ENCODE assay signal across 8 mouse cellular contexts in genomic region chr6:50312647-50313046, GRCm38 (mm10). TPM values are rescaled to one million over a fixed set of nuclear protein-coding genes. Genes with fewer than 3 reads are reported as not detected.
DNase-seq lines count a peak whose midpoint lies in the region; ATAC-seq and TF ChIP-seq lines count a peak whose summit lies in the region.

No protein-coding gene starts in this region.

- H3K9me3 ChIP-seq in hindbrain, embryonic 14.5 days (ENCODE audit: control insufficient read depth, low read length): no peaks in the 10 kb centered on the region

- in situ Hi-C loops in Patski (cut with MboI; ENCODE audit: low pct_unique_long_range_greater_than_20kb): loop anchor here (5.0 kb wide), 1 partner anchor 225 kb away; no protein-coding TSS in a partner anchor

- H3K4me3 ChIP-seq in hindbrain, embryonic 14.5 days (replicated peaks; ENCODE audit: low read length): no peak overlapping the region

- no peaks in the 10 kb centered on the region for H3K36me3 ChIP-seq in hindbrain, embryonic 14.5 days (replicated peaks; ENCODE audit: control insufficient read depth, insufficient read depth)

- DNase-seq in Patski (ENCODE audit: low read depth, low spot score): peak; percentile 19
- DNase-seq in cerebellum, adult 9-11 months: peak; percentile 83
- peak; percentile 31 to 67 for DNase-seq in frontal cortex, postnatal 10 days (ENCODE audit: low spot score in 2 of 2)
- peak; percentile 82 for DNase-seq in hindbrain, embryonic 14.5 days (ENCODE audit: low spot score)
- DNase-seq in layer of hippocampus, postnatal 14 days (ENCODE audit: low spot score in 2 of 2): peak; percentile 67 to 72
- DNase-seq in lung, postnatal 4 days: peak; percentile 67 to 83
- peak; percentile 77 to 86 for DNase-seq in right cerebral cortex, adult 2 months (ENCODE audit: low spot score in 2 of 2)
- DNase-seq in urinary bladder, adult 2 months (ENCODE audit: low spot score): peak; percentile 44

- CTCF ChIA-PET in Patski (lab: Charles Lee): interaction anchor here (0.7 to 3.3 kb wide), 13 partner anchors 8 to 224 kb away, joined by 3 to 20 read pairs (median 4); no protein-coding TSS in a partner anchor

- H3K27me3 ChIP-seq in Patski: no peaks in the 10 kb centered on the region
- H3K27me3 ChIP-seq in hindbrain, embryonic 14.5 days (ENCODE audit: control insufficient read depth, insufficient read depth, low read length): no peaks in the 10 kb centered on the region

- POLR2A ChIA-PET in Patski (lab: Charles Lee): interaction anchor here (1.4 kb wide), 1 partner anchor 10 kb away, joined by 3 read pairs; no protein-coding TSS in a partner anchor

- TF ChIP-seq CTCF in Patski (IDR thresholded peaks at IDR 0.05): peak; percentile 94

- no peak overlapping the region for H3K9ac ChIP-seq in hindbrain, embryonic 14.5 days

- no peaks in the 10 kb centered on the region; the same call in 1 of the 2 replicates for H3K4me1 ChIP-seq in hindbrain, embryonic 14.5 days (replicated peaks; ENCODE audit: control insufficient read depth, insufficient read depth, low read length)

- no peak overlapping the region for H3K4me2 ChIP-seq in hindbrain, embryonic 14.5 days (replicated peaks)

- no peak overlapping the region for H3K27ac ChIP-seq in hindbrain, embryonic 14.5 days

- peak; percentile 31 for ATAC-seq in Patski
- peak; percentile 77 for ATAC-seq in hindbrain, embryonic 14.5 days (ENCODE audit: low FRiP score)

- WGBS in hindbrain, embryonic 14.5 days: 55% methylated on average over 4 of the region's 4 CpGs

RNA-seq across cellular contexts. Expression of gene Gsdme, which starts 49.0 kb away (rescaled TPM):
- polyA plus RNA-seq in Patski (2021): 2.7 TPM
- polyA plus RNA-seq in hindbrain, embryonic 14.5 days (2014; fragmentation: Nextera tagmentation; extraction: Ambion mirVana): 78.3 and 83.8 TPM in 2 replicates
- total RNA-seq in layer of hippocampus, postnatal 14 days (2021): 10 to 100 TPM; 11.6 to 12.7 TPM
- polyA plus RNA-seq in urinary bladder, adult 2 months (2012; rRNA removed): 4.1 and 5.2 TPM in 2 replicates

Comparison
In these comparisons a context has a peak if more than half of its experiments do, and no peak if none do; other contexts are left out.
1. DNase-seq: peak in every context shown above with its lines; median percentile 83 in cerebellum, adult 9-11 months; 82 in hindbrain, embryonic 14.5 days; 82 in right cerebral cortex, adult 2 months; 75 in lung, postnatal 4 days; 70 in layer of hippocampus, postnatal 14 days; 49 in frontal cortex, postnatal 10 days; 44 in urinary bladder, adult 2 months; 19 in Patski.
2. RNA of gene Gsdme, which starts 49.0 kb away (polyA plus RNA-seq): 78.3 to 83.8 TPM in hindbrain, embryonic 14.5 days; 4.1 to 5.2 TPM in urinary bladder, adult 2 months and 2.7 TPM in Patski (single experiment); every median in the first group is over 10 times any median in the second.